ENCODE assay signal across 8 mouse cellular contexts in genomic region chr7:110157261-110157910, GRCm38 (mm10). TPM values are rescaled to one million over a fixed set of nuclear protein-coding genes. Genes with fewer than 3 reads are reported as not detected.
DNase-seq lines count a peak whose midpoint lies in the region; ATAC-seq lines count a peak whose summit lies in the region.

No protein-coding gene starts in this region.

- 0 out of 2 replicates have a peak, but pooled peaks have one; percentile 43 for ATAC-seq in embryonic facial prominence, embryonic 12.5 days (ENCODE audit: insufficient number of reproducible peaks, insufficient read depth, low FRiP score, low TSS enrichment)
- peak; percentile 70 for ATAC-seq in heart, embryonic 11.5 days (replicated peaks; ENCODE audit: insufficient number of reproducible peaks, low FRiP score, low TSS enrichment)
- ATAC-seq in neural tube, embryonic 15.5 days (ENCODE audit: low FRiP score), result no peak
- ATAC-seq in hindbrain, embryonic 16.5 days, result no peak

- no peaks in the 10 kb centered on the region for H3K9me3 ChIP-seq in embryonic facial prominence, embryonic 12.5 days
- H3K9me3 ChIP-seq in embryonic facial prominence, embryonic 10.5 days, result no peaks in the 10 kb centered on the region
- H3K9me3 ChIP-seq in heart, embryonic 11.5 days (replicated peaks; ENCODE audit: control insufficient read depth, low read length), result no peaks in the 10 kb centered on the region
- H3K9me3 ChIP-seq in neural tube, embryonic 15.5 days (replicated peaks), result no peaks in the 10 kb centered on the region
- H3K9me3 ChIP-seq in hindbrain, embryonic 16.5 days (ENCODE audit: control insufficient read depth, low read length), result no peaks in the 10 kb centered on the region

- no peaks in the 10 kb centered on the region for H3K36me3 ChIP-seq in embryonic facial prominence, embryonic 12.5 days
- no peaks in the 10 kb centered on the region for H3K36me3 ChIP-seq in embryonic facial prominence, embryonic 10.5 days (replicated peaks)
- H3K36me3 ChIP-seq in heart, embryonic 11.5 days (ENCODE audit: control insufficient read depth, insufficient read depth, low read length), result no peaks in the 10 kb centered on the region
- H3K36me3 ChIP-seq in neural tube, embryonic 15.5 days, result no peaks in the 10 kb centered on the region
- H3K36me3 ChIP-seq in hindbrain, embryonic 16.5 days (ENCODE audit: control insufficient read depth, insufficient read depth, low read length), result no peaks in the 10 kb centered on the region

- H3K4me2 ChIP-seq in embryonic facial prominence, embryonic 12.5 days (replicated peaks), result no peak overlapping the region
- peak overlapping the region; percentile 22 for H3K4me2 ChIP-seq in heart, embryonic 11.5 days
- no peak overlapping the region for H3K4me2 ChIP-seq in neural tube, embryonic 15.5 days
- H3K4me2 ChIP-seq in hindbrain, embryonic 16.5 days (ENCODE audit: low read length), result no peak overlapping the region

- WGBS in embryonic facial prominence, embryonic 12.5 days, result 51% methylated on average over 7 of the region's 7 CpGs
- WGBS in embryonic facial prominence, embryonic 10.5 days, result 70% methylated on average over 7 of the region's 7 CpGs
- WGBS in heart, embryonic 11.5 days (ENCODE audit: insufficient replicate concordance), result 17% methylated on average over 7 of the region's 7 CpGs
- WGBS in neural tube, embryonic 15.5 days, result 71% methylated on average over 7 of the region's 7 CpGs
- 76% methylated on average over 7 of the region's 7 CpGs for WGBS in hindbrain, embryonic 16.5 days

- no peak overlapping the region for H3K27ac ChIP-seq in embryonic facial prominence, embryonic 12.5 days
- no peak overlapping the region for H3K27ac ChIP-seq in embryonic facial prominence, embryonic 10.5 days (replicated peaks)
- peak overlapping the region; percentile 95 for H3K27ac ChIP-seq in heart, embryonic 11.5 days (ENCODE audit: low read depth, low read length)
- 0 out of 2 replicates have a peak overlapping the region, but pooled peaks have one; percentile 37 for H3K27ac ChIP-seq in neural tube, embryonic 15.5 days (replicated peaks)
- H3K27ac ChIP-seq in hindbrain, embryonic 16.5 days (ENCODE audit: low read depth, low read length), result no peak overlapping the region

- 0 out of 2 replicates have a peak, but pooled peaks cover 6% of the 10 kb centered on the region for H3K4me1 ChIP-seq in embryonic facial prominence, embryonic 12.5 days
- H3K4me1 ChIP-seq in embryonic facial prominence, embryonic 10.5 days, result peaks cover 7% of the 10 kb centered on the region; the same call in 1 of the 2 replicates
- H3K4me1 ChIP-seq in heart, embryonic 11.5 days (ENCODE audit: control insufficient read depth, insufficient read depth, low read length), result peaks cover 33% of the 10 kb centered on the region
- no peaks in the 10 kb centered on the region for H3K4me1 ChIP-seq in neural tube, embryonic 15.5 days
- no peaks in the 10 kb centered on the region for H3K4me1 ChIP-seq in hindbrain, embryonic 16.5 days (ENCODE audit: control insufficient read depth, insufficient read depth, low read depth, low read length)

- H3K4me3 ChIP-seq in embryonic facial prominence, embryonic 12.5 days, result no peak overlapping the region
- no peak overlapping the region for H3K4me3 ChIP-seq in embryonic facial prominence, embryonic 10.5 days
- H3K4me3 ChIP-seq in heart, embryonic 11.5 days (ENCODE audit: low read depth, low read length), result no peak overlapping the region
- no peak overlapping the region for H3K4me3 ChIP-seq in neural tube, embryonic 15.5 days (replicated peaks)
- H3K4me3 ChIP-seq in hindbrain, embryonic 16.5 days (ENCODE audit: low read length), result no peak overlapping the region

- H3K9ac ChIP-seq in embryonic facial prominence, embryonic 12.5 days, result no peak overlapping the region
- H3K9ac ChIP-seq in heart, embryonic 11.5 days (ENCODE audit: low read depth, low read length), result 0 out of 2 replicates have a peak overlapping the region, but pooled peaks have one; percentile 16
- H3K9ac ChIP-seq in neural tube, embryonic 15.5 days (replicated peaks), result no peak overlapping the region
- no peak overlapping the region for H3K9ac ChIP-seq in hindbrain, embryonic 16.5 days (ENCODE audit: low read depth, low read length)

- DNase-seq in embryonic facial prominence, embryonic 10.5 days (ENCODE audit: low spot score), result no peak
- peak; percentile 22 to 49 for DNase-seq in kidney, postnatal 36 days
- no peak for DNase-seq in cerebellum, postnatal 4 days (ENCODE audit: low spot score in 2 of 2)
- no peak for DNase-seq in urinary bladder, postnatal 4 days (ENCODE audit: low spot score in 2 of 2)

- no peaks in the 10 kb centered on the region for H3K27me3 ChIP-seq in embryonic facial prominence, embryonic 12.5 days
- no peaks in the 10 kb centered on the region for H3K27me3 ChIP-seq in embryonic facial prominence, embryonic 10.5 days (replicated peaks; ENCODE audit: low read depth, poor library complexity, severe bottlenecking)
- no peaks in the 10 kb centered on the region for H3K27me3 ChIP-seq in heart, embryonic 11.5 days (ENCODE audit: control insufficient read depth, insufficient read depth, low read length)
- H3K27me3 ChIP-seq in neural tube, embryonic 15.5 days (replicated peaks), result no peaks in the 10 kb centered on the region
- no peaks in the 10 kb centered on the region for H3K27me3 ChIP-seq in hindbrain, embryonic 16.5 days (replicated peaks; ENCODE audit: control insufficient read depth, insufficient read depth, low read length)

RNA-seq across cellular contexts. Expression of gene Wee1, which starts 35.5 kb away (rescaled TPM):
- 41.9 and 42.4 TPM in 2 replicates for polyA plus RNA-seq in embryonic facial prominence, embryonic 12.5 days (2016; fragmentation: Nextera tagmentation; extraction: Ambion mirVana)
- polyA plus RNA-seq in embryonic facial prominence, embryonic 10.5 days (2016; fragmentation: Nextera tagmentation; extraction: Ambion mirVana), result 28.6 and 29.4 TPM in 2 replicates
- 25.0 and 25.9 TPM in 2 replicates for polyA plus RNA-seq in heart, embryonic 11.5 days (2014; fragmentation: Nextera tagmentation; extraction: Ambion mirVana)
- polyA plus RNA-seq in neural tube, embryonic 15.5 days (2015; fragmentation: Nextera tagmentation; extraction: Ambion mirVana), result 5.4 and 8.6 TPM in 2 replicates
- polyA plus RNA-seq in hindbrain, embryonic 16.5 days (2015; fragmentation: Nextera tagmentation; extraction: Ambion mirVana), result 5.1 and 6.5 TPM in 2 replicates

Comparison
In these comparisons a context has a peak if more than half of its experiments do, and no peak if none do; other contexts are left out.
1. ATAC-seq: peak in embryonic facial prominence, embryonic 12.5 days (single experiment) and heart, embryonic 11.5 days (single experiment); none in neural tube, embryonic 15.5 days (single experiment) and hindbrain, embryonic 16.5 days (single experiment).
2. H3K27ac ChIP-seq: peak in heart, embryonic 11.5 days (single experiment) and neural tube, embryonic 15.5 days (single experiment); none in embryonic facial prominence, embryonic 12.5 days (single experiment), embryonic facial prominence, embryonic 10.5 days (single experiment) and hindbrain, embryonic 16.5 days (single experiment).
3. DNase-seq: peak in kidney, postnatal 36 days (2 of 2); none in embryonic facial prominence, embryonic 10.5 days (single experiment), cerebellum, postnatal 4 days (0 of 2) and urinary bladder, postnatal 4 days (0 of 2).